Mouse (Mus musculus): ENCODE measurements around the gene Rps27l. TPM values are rescaled to one million over a fixed set of nuclear protein-coding genes. Genes with fewer than 3 reads are reported as not detected.

Gene Rps27l
- polyA plus RNA-seq (2017; shearing (Covaris generic)): 205 TPM

DNA sequence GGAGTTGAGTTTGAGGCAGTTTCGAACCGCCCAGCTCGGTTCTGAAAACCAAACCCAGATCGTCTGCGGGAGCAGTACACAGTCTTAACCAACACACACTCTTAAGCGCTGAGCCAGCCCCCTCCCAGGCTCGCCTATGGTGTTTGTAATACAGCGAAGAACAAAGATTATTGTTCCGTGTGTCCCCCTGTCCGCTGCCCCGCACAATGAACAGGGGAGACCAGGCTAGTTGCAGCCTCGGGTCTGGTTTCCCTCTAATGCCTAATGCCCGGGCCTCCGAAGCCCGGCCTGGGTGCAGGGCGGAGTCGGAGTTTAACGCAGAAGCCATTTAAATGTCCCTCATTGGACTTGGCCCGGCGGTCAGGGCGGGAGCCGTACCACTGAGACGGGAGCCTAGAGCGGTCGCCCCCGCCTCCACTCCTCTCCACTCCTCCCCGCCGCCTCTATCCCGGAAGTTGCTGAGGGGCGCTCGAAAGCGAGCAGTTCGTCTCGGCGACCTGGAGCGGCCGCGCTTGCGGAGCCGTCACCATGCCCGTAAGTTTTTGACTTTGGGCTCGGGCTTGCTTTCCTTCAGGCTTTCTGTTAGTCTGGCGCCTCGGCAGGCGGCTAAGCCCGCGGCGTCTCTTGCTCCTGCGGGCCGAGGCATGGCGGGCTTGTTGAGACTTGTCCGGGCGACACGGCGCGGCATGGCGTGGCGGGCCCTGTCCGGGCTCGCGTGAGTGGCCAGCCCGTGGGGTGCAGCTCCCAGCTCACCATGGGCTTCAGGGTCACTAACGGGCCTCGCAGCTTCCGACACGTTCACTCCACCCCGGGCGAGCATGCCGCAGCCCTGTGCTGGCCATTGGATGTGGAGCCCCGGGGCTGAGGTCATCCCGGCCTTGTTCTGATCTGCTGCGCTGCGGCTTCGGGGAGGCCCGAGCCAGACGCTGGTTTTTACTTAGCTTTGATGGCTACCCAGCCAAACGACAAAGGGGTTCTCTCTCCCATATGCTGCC is at the start of gene Rps27l:
Gene Rps27l (plus strand): TSS at position 440 of the 995 bp plus-strand sequence.

GRCm38 (mm10) chr9:66919382-66919971 is 26.4 kb upstream of the Rps27l start, which contains the start of gene Rab8b:
Gene Rab8b, minus strand, starts transcription at chr9:66919687.

DNA sequence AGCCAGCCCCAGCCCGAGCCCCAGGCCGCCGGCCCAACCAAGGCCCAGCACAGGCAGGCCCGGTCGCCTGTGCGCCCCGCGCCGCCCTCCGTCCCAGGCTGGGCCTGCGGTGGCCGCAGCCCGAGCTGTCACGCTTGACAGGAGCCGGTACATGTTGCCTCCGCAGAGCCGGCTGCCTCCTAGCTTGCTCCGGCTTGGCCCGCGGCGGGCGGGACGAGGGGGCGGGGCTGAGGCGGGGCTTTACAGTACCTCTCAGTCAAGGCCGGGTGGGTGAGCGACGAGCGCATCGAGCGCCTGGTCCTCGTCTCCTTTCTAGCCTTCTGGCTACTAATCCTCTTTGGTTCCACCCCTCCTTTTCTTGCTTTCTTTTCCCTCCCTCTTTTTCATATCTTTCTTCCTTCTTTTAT is 29.4 kb downstream of the Rps27l start, which contains the start of gene Lactb:
Gene Lactb (minus strand): TSS at position 246 of the 407 bp plus-strand sequence.

Other genes starting within 250 kb of the Rps27l start
- gene Car12, start 232.4 kb upstream of the Rps27l start, polyA plus RNA-seq (2017; shearing (Covaris generic)): 6.2 TPM
- 0.90 TPM for gene Aph1b, start 150.6 kb upstream of the Rps27l start, polyA plus RNA-seq (2017; shearing (Covaris generic))
- gene Gm10647, start 149.0 kb upstream of the Rps27l start, polyA plus RNA-seq (2017; shearing (Covaris generic)): not detected
- gene Aph1c, start 111.4 kb upstream of the Rps27l start, polyA plus RNA-seq (2017; shearing (Covaris generic)): 0.26 TPM
- 114 TPM for gene Rab8b, start 26.4 kb upstream of the Rps27l start, polyA plus RNA-seq (2017; shearing (Covaris generic))
- gene Lactb, start 29.4 kb downstream of the Rps27l start, polyA plus RNA-seq (2017; shearing (Covaris generic)): 34.9 TPM
- 47.9 TPM for gene Tpm1, start 103.3 kb downstream of the Rps27l start, polyA plus RNA-seq (2017; shearing (Covaris generic))